ENCODE assay signal across 14 mouse cellular contexts in the genomic region with DNA sequence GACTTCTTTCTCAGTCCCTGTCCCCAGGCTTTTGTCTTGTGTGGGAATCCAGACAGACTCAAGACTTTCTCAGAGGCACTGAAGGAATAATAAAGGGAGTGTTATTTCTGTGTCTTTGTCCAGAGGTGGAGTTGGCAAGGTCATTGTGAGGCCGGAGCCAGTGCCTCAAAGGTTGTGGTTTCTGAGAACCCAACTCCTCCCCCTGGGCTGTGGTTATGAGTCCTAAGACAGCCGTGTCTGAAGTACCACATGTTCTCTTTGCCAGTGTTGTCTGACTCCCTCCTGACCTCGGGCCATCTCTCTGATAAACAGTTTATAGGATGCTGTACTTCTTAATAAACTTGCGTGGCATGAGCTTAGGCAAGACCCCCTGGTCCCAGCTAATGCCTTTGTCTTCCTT.
"Had no signal": no experiment of that assay in that cellular context is flagged by ENCODE, and none has a peak within 500 bp of the region (broad histone marks: within the 10 kb centered on the region; RNA-seq: fewer than 3 reads in every experiment).

No protein-coding gene starts in this region.

- H3K4me2 ChIP-seq: limb, embryonic 13.5 days; midbrain, embryonic 13.5 days; neural tube, embryonic 12.5 days had no signal

- H3K9me3 ChIP-seq: limb, embryonic 13.5 days; midbrain, embryonic 13.5 days; neural tube, embryonic 12.5 days had no signal

- H3K27ac ChIP-seq: limb, embryonic 13.5 days; liver, embryonic 14.5 days; midbrain, embryonic 13.5 days; neural tube, embryonic 12.5 days had no signal

- H3K4me3 ChIP-seq: limb, embryonic 13.5 days; midbrain, embryonic 13.5 days; neural tube, embryonic 12.5 days had no signal

- DNase-seq: kidney, adult 8-10 months; kidney, postnatal 25 days; layer of hippocampus, postnatal 36 days; lung, adult 2 months; lung, postnatal 10 days; lung, postnatal 4 days; spleen, adult 18-20 months; thymus, adult 18-20 months; thymus, postnatal 25 days had no signal

- H3K36me3 ChIP-seq: limb, embryonic 13.5 days; midbrain, embryonic 13.5 days; neural tube, embryonic 12.5 days had no signal

- ATAC-seq: intestine, postnatal 0 days; midbrain, embryonic 13.5 days had no signal

- H3K27me3 ChIP-seq: limb, embryonic 13.5 days; midbrain, embryonic 13.5 days; neural tube, embryonic 12.5 days had no signal

- H3K4me1 ChIP-seq: neural tube, embryonic 12.5 days had no signal

- H3K9ac ChIP-seq: limb, embryonic 13.5 days; liver, embryonic 14.5 days; midbrain, embryonic 13.5 days; neural tube, embryonic 12.5 days had no signal
